Mouse (Mus musculus): Measurements from ENCODE around the gene Zzz3.

Gene Zzz3

DNA sequence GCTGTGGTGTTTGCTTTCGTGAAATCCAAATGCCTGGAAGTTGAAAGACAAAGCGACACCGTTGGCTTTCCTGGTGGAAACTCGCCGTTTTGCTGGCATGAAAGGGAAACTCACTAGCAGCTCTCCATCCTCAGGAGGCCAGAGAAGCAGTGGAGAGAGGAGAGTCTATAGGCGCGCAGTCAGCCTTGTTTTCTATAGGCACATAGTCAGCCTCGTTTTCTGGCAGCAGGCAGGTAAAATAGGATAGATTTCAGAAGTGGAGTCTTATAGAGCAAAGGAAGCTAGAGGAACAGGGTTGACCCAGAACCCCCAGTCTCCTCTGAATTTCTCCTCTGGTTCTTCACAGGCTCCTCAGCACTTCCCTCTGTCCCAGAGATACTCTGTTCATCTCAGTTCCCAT lies 72.8 kb downstream of the Zzz3 start:
- no peak for DNase-seq

DNA sequence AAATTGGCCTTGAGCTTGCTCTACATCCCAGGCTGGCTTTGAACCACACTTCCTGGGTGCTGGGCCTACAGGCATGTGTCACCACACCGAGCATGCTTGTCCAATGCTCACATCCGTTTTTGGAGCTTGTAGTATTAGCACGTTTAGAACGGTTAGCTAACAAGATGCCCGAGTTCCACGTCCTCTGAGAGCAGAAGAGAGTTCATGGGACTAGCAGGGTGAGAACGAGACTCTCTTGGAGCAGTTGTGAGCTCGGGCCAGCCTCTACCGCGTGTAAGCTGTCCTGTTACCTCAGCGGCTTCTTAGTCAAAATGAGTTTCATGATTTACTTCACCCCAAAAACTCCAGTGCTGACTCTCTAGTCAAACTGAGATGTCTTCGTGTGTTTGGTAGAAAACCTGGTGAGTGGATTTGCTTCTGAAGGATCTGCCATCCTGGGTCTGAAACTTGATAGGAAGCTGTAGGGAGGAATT lies 73.3 kb downstream of the Zzz3 start:
- no peak for DNase-seq

DNA sequence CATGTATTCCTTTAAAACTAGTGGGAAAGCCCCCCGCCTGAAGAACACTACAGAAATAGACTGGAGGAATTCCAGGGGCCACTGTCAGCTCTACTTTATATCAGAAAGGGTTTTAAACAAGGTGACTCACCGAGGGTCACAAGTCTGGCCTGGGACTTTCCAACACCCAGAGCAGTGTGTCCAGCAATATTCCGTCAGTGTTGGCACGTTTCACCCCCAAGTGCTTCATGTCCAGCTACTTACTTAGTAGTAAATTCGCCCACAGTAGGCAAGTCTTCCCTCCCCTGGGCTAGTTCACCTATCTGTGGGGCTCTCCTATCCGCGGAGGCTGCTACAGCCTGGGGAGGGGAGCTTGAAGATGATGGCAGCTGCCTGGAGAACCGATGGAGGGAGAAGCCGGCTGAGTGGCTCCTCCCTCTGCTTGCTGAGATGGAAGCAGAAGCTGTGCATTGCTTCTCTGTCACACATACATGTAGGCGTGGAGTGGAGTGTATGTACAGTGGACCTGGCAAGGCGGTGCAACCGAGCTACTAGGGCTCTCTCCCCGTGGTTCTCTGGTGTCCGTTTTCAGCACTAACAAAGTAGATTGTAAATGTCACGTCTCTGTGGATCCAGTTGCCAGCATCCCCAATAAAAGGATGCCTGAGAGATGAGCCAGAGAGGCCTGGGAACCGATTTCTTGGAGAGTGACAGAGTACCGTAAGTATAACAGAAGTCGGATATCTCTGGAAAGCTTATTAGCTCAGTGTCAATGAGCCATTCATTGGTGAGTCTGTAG lies 74.3 kb downstream of the Zzz3 start:
- no peak for DNase-seq

DNA sequence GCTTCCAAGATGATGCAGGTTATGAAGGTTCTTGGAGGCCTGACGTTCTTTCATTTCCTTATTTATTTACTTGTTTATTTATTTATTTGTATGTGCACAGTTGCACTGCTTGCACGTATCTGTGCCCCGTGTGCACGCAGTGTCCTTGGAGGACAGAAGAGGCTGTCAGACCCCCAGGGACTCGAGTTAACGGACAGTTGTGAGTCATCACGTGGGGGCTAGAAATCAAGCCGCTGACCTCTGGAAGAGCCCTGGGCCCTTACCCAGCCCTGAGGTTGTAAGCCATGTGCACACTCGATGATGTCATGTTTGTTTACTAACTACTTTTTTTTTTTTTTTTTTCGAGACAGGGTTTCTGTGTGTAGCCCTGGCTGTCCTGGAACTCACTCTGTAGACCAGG lies 75.1 kb downstream of the Zzz3 start:
- DNase-seq = no peak

DNA sequence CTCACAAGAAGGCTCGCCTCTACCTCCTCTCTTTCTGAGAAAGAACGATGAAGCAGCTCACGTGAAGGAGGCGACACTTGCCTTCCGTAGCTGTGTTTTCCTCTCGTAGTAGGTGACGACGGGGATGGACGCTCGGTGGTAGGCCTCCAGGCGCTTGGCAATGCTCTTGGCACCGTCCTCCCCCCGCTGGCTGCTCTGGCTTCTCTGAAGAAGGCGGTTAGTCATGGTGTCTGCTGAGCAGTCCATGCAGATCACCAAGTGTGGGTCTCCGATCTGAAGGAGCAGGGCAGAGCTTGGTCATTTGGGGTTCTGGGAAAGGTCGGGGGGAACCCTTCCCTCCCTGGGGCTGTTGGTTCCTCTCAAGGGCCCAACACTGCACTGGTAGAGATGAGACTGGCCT lies 77.4 kb downstream of the Zzz3 start:
- no peak for DNase-seq

DNA sequence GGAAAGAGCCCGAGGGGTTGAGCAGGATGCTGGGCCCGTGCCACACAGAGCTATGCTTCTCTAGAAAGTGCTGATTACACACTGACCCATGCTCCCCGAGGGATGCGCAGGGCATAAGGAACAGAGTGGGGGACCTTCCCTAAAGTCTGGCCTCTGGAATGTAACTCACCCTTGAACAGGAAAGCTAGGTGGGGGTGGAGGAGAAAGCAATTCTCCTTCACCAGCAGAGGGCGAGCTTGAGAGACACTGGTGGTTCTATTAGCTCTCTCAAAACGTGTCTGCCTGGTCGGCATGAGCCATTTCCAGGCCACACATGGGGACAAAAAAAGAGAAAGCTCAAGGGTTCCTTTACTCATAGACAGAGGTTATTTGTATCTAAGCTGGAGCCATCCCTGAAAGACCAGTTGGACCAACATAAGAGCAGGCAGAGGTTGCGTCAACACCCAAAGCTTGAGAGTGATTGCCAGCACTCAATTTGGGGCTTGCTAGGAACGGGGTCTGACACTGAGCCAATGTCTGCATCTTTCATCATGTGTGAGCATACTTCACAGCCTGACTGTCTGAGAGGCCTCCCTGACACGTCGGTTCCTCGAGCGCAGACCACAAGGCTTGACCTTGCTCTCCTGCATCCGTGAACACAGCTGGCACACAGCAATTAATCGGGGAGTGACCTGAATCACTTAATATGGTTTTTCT lies 79.5 kb downstream of the Zzz3 start:
- DNase-seq = peak in 1 of 2 experiments; percentile 44

GRCm38 (mm10) chr3:152475278-152475669 lies 80.0 kb downstream of the Zzz3 start:
- DNase-seq = no peak

GRCm38 (mm10) chr3:152475894-152476293 lies 80.6 kb downstream of the Zzz3 start:
- DNase-seq = no peak

DNA sequence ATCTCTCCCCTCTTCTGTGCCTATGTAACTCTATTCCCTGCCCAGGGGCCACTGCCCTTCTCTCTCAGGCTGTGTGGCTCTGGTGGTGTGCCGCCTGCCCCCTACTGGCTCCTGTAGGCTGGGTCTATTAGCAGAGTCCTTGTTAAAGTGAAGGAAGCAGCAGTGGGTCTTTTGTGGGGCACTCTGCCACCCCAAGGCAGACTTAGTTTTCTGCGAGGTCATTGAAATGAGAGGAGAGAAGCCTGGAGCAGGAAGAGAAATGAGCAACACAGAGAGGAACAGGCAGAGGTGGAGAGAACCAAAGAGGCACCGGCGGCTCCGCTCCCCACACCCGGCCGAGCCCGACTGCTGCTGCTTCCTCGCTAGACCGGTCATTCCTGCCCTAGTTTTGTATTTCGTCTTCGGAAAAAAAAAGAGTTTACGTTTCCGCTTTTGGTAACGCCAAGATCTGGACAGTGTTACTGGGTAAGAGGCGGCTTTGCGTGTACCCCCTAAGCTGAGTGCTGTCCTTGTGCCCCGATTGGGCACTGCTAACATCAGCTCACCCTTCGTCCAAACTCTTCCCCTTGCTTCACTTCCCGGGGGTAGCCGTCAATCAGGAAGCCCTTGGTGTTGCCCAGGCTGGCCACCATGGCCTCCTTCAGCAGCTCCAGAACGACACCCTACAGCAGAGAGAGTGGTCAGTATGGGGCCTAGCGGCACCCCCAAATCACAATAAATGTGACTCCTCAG lies 82.7 kb downstream of the Zzz3 start:
- peak; percentile 47 to 65 for DNase-seq

- peak; percentile 26 to 41 for DNase-seq
Observed at GRCm38 (mm10) chr3:152478599-152479435, 83.5 kb downstream of the Zzz3 start.

DNA sequence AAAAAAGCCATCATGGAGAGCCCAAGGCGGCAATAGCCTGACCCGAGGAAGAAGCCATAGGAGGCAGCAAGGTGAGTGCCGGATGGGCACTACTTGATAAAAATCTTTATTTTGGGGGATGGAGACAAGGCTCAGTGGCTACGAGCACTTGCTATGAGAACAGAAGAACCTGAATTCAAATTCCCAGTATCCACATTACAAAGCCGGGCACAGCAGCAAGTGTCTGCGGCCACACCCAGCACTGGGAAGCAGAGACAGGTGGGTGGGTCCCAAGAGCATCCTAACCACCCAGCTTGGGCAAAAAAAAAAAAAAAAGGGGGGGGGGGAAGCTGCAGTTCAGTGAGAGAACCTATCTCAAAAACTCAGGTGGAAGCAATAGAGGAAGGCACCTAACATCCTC lies 85.1 kb downstream of the Zzz3 start:
- DNase-seq = no peak

- DNase-seq = no peak
Observed at GRCm38 (mm10) chr3:152482182-152482581, 86.9 kb downstream of the Zzz3 start.

DNA sequence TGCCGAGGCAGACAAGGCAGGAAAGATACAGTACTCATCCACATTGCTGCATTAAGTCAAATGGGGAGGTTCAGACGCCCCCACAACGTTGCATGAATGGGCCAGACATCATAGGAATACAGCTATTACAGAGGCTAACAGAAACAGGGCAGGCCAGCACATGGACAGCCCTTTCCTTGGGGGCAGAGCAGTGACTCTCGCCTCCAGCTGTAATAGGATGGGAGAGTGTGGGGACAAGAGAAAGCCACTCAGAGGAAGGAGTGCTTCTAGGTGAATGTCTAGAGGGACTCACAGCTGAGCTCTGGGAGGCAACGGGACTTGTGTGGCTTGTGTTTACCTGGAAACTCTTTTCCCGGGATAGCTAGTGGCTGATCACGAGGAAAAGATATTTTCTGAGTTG lies 88.5 kb downstream of the Zzz3 start:
- DNase-seq = no peak

GRCm38 (mm10) chr3:152484206-152484605 lies 88.9 kb downstream of the Zzz3 start:
- DNase-seq = no peak

DNA sequence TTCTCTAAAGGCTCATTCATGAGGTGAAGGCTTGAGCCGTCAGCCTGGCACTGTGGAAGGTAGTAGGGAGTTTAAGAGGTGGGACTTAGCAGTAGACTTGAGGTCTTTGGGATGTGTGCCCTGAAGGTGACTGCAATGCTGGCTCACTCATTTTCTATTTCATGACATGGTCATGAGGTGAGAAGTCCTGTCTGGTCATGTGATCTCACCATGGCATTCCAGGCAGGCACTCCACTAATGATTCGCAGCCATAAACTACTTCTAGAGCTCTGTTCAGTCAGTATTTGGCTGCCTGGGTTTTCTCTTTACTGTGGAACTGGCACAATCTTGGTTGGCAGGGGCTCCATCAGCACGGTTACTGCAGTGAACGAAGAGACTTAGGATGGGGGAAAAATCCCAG lies 93.7 kb downstream of the Zzz3 start:
- no peak for DNase-seq

DNA sequence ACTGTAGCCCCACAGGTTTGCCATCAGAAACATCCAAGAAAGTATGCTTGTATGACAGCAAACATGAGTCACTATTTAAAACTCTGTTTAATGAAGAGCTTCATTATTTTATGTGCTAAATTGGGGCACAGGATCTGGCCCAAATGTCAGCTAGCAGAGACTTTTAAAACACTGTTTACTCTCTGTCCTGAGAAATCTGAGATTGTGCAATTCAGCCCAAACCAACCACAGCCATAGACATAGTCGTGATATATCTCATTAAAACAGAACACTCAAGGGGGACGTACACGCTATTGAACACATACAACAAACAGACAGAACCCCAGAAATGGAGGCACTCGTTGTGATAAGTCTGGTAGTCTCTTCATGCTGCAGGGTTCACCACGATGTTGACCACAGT lies 95.2 kb downstream of the Zzz3 start:
- DNase-seq = no peak

DNA sequence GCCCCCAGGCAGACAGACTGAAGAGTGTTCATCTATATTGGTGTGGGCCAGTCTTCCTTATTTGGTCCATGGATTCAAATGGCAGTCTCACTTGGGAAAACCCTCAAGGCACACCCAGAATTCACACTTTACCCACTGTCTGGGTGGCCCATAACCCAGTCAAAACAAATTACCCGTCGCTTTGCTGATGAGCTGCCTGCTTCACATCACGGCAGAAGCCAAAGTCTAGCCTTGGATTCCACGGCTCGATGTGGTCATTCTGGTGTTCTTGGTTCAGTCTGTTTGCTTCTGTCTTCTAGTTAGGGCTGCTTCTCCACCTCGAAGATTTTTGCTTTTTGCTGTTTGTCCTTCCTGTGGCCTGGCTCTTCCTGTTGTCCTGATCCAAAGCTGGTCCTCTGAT lies 97.0 kb downstream of the Zzz3 start:
- no peak for DNase-seq

GRCm38 (mm10) chr3:152493813-152494212 lies 98.5 kb downstream of the Zzz3 start:
- no peak for DNase-seq

GRCm38 (mm10) chr3:152494667-152495360 lies 99.5 kb downstream of the Zzz3 start:
- DNase-seq = no peak

GRCm38 (mm10) chr3:152495415-152495898 lies 100.2 kb downstream of the Zzz3 start:
- DNase-seq = no peak

GRCm38 (mm10) chr3:152497084-152497483 lies 101.8 kb downstream of the Zzz3 start:
- DNase-seq = no peak

DNA sequence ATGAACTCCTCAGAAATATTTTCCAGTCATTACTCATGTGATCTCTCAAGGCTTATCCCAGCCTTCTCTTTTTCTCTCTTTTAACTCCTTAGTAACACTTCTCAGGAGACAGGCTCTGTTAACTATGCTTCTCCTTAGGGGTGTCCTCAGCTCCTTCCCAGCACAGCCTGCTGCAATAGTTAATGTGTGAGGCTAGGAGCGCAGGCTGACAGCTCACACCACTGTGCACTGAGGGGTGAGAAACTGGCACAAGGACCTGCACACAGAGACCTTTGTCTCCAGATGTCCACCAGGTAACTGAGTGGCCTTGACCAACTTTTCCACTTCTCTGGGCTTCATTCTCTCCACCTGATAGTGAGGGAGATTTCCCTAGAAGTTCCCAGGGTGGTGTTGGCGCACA lies 102.6 kb downstream of the Zzz3 start:
- DNase-seq = no peak
